8 mouse cellular contexts compared by ENCODE assay signal in genomic region chr10:80167460-80168037, GRCm38 (mm10). TPM values are rescaled to one million over a fixed set of nuclear protein-coding genes. Genes with fewer than 3 reads are reported as not detected.
DNase-seq lines count a peak whose midpoint lies in the region; ATAC-seq and TF ChIP-seq lines count a peak whose summit lies in the region.

No protein-coding gene starts in this region.

- no peaks in the 10 kb centered on the region for H3K27me3 ChIP-seq in embryonic facial prominence, embryonic 15.5 days
- H3K27me3 ChIP-seq in limb, embryonic 14.5 days (ENCODE audit: control insufficient read depth, insufficient read depth, low read length) = no peaks in the 10 kb centered on the region
- H3K27me3 ChIP-seq in midbrain, embryonic 16.5 days (ENCODE audit: control insufficient read depth, insufficient read depth, low read depth, low read length) = no peaks in the 10 kb centered on the region
- no peaks in the 10 kb centered on the region for H3K27me3 ChIP-seq in spleen, adult 2 months (ENCODE audit: control insufficient read depth, insufficient read depth, low read length)

- peaks cover 14% of the 10 kb centered on the region for H3K4me1 ChIP-seq in bone marrow, adult 2 months (ENCODE audit: control insufficient read depth, insufficient read depth, low read length)
- H3K4me1 ChIP-seq in embryonic facial prominence, embryonic 15.5 days = peaks cover 72% of the 10 kb centered on the region
- H3K4me1 ChIP-seq in limb, embryonic 14.5 days (ENCODE audit: control insufficient read depth, insufficient read depth, low read length) = peaks cover 39% of the 10 kb centered on the region
- peaks cover 51% of the 10 kb centered on the region for H3K4me1 ChIP-seq in midbrain, embryonic 16.5 days (ENCODE audit: control insufficient read depth, insufficient read depth, low read length)
- peaks cover 28% of the 10 kb centered on the region for H3K4me1 ChIP-seq in spleen, adult 2 months (ENCODE audit: control insufficient read depth, insufficient read depth, insufficient read length)

- H3K36me3 ChIP-seq in embryonic facial prominence, embryonic 15.5 days = peaks cover 27% of the 10 kb centered on the region
- H3K36me3 ChIP-seq in limb, embryonic 14.5 days (ENCODE audit: control insufficient read depth, insufficient read depth, low read length) = peaks cover 28% of the 10 kb centered on the region
- H3K36me3 ChIP-seq in midbrain, embryonic 16.5 days (ENCODE audit: control insufficient read depth, insufficient read depth, low read length) = peaks cover 19% of the 10 kb centered on the region
- H3K36me3 ChIP-seq in spleen, adult 2 months (ENCODE audit: control insufficient read depth, insufficient read depth, low read length) = peaks cover 25% of the 10 kb centered on the region

- H3K9me3 ChIP-seq in embryonic facial prominence, embryonic 15.5 days (replicated peaks) = no peaks in the 10 kb centered on the region
- no peaks in the 10 kb centered on the region for H3K9me3 ChIP-seq in limb, embryonic 14.5 days (ENCODE audit: control insufficient read depth, low read length)
- no peaks in the 10 kb centered on the region for H3K9me3 ChIP-seq in midbrain, embryonic 16.5 days (replicated peaks; ENCODE audit: control insufficient read depth, low read length, poor library complexity, severe bottlenecking)

- H3K9ac ChIP-seq in embryonic facial prominence, embryonic 15.5 days = peak overlapping the region; percentile 100
- peak overlapping the region; percentile 99 for H3K9ac ChIP-seq in limb, embryonic 14.5 days (ENCODE audit: low read depth, low read length, severe bottlenecking)
- peak overlapping the region; percentile 99 for H3K9ac ChIP-seq in midbrain, embryonic 16.5 days (ENCODE audit: low read depth, low read length)

- peak; percentile 99 for DNase-seq in A20 (ENCODE audit: low read depth, low spot score)
- DNase-seq in heart, adult 9 months (ENCODE audit: low spot score in 2 of 2) = peak; percentile 98
- peak; percentile 98 for DNase-seq in kidney, adult 9 months
- peak; percentile 99 for DNase-seq in limb, embryonic 14.5 days (ENCODE audit: low spot score)
- peak; percentile 97 to 98 for DNase-seq in spleen, adult 2 months (ENCODE audit: low read depth in 1 of 2, low spot score in 2 of 2)

- no peak for TF ChIP-seq CTCF in bone marrow, adult 2 months (IDR thresholded peaks at IDR 0.05; ENCODE audit: control insufficient read depth, insufficient read depth, low read length)
- TF ChIP-seq CTCF in spleen, adult 2 months (IDR thresholded peaks at IDR 0.05; ENCODE audit: extremely low read depth, insufficient read depth, insufficient read length, insufficient replicate concordance) = no peak

- peak; percentile 99 for TF ChIP-seq POLR2A in bone marrow, adult 2 months (IDR thresholded peaks at IDR 0.05; ENCODE audit: borderline replicate concordance, control insufficient read depth, low read depth, low read length)
- TF ChIP-seq POLR2A in limb, embryonic 14.5 days (IDR thresholded peaks at IDR 0.05; ENCODE audit: borderline replicate concordance, extremely low read depth, insufficient read depth, insufficient read length) = peak; percentile 100
- peak; percentile 98 for TF ChIP-seq POLR2A in spleen, adult 2 months (IDR thresholded peaks at IDR 0.05; ENCODE audit: low read depth, low read length)

- WGBS in bone marrow, adult 2 months = under 1% methylated on average over 55 of the region's 55 CpGs
- WGBS in embryonic facial prominence, embryonic 15.5 days = under 1% methylated on average over 55 of the region's 55 CpGs
- under 1% methylated on average over 34 of the region's 55 CpGs for WGBS in limb, embryonic 14.5 days
- WGBS in midbrain, embryonic 16.5 days = under 1% methylated on average over 49 of the region's 55 CpGs
- WGBS in spleen, adult 2 months = under 1% methylated on average over 55 of the region's 55 CpGs

- peak; percentile 92 for ATAC-seq in embryonic facial prominence, embryonic 15.5 days (ENCODE audit: insufficient number of reproducible peaks, low FRiP score, low TSS enrichment, low read depth)
- ATAC-seq in limb, embryonic 14.5 days (ENCODE audit: low FRiP score, low read depth) = peak; percentile 92
- ATAC-seq in midbrain, embryonic 16.5 days = peak; percentile 91

- H3K4me2 ChIP-seq in embryonic facial prominence, embryonic 15.5 days (replicated peaks) = peak overlapping the region; percentile 76
- peak overlapping the region; percentile 63 for H3K4me2 ChIP-seq in limb, embryonic 14.5 days (replicated peaks; ENCODE audit: low read depth, low read length, severe bottlenecking)
- peak overlapping the region; percentile 77 for H3K4me2 ChIP-seq in midbrain, embryonic 16.5 days (ENCODE audit: low read length)

- H3K4me3 ChIP-seq in bone marrow, adult 2 months (replicated peaks; ENCODE audit: control insufficient read depth, low read depth, low read length) = peak overlapping the region; percentile 90
- H3K4me3 ChIP-seq in embryonic facial prominence, embryonic 15.5 days (replicated peaks) = peak overlapping the region; percentile 86
- H3K4me3 ChIP-seq in limb, embryonic 14.5 days (replicated peaks; ENCODE audit: low read length) = peak overlapping the region; percentile 95
- peak overlapping the region; percentile 93 for H3K4me3 ChIP-seq in midbrain, embryonic 16.5 days (ENCODE audit: low read depth, low read length)
- peak overlapping the region; percentile 92 for H3K4me3 ChIP-seq in spleen, adult 2 months (ENCODE audit: extremely low read depth, insufficient read depth, insufficient read length)

- peak overlapping the region; percentile 97 for H3K27ac ChIP-seq in bone marrow, adult 2 months (ENCODE audit: control insufficient read depth, insufficient read depth, low read depth, low read length, poor library complexity)
- H3K27ac ChIP-seq in embryonic facial prominence, embryonic 15.5 days (replicated peaks) = peak overlapping the region; percentile 100
- H3K27ac ChIP-seq in limb, embryonic 14.5 days (replicated peaks; ENCODE audit: low read depth, low read length) = peak overlapping the region; percentile 99
- peak overlapping the region; percentile 100 for H3K27ac ChIP-seq in midbrain, embryonic 16.5 days (ENCODE audit: low read length)
- H3K27ac ChIP-seq in spleen, adult 2 months (ENCODE audit: insufficient read depth, low read length) = peak overlapping the region; percentile 94

RNA-seq across cellular contexts. Expression of gene Cirbp, which starts 1.8 kb away (rescaled TPM):
- 200 and 277 TPM in 2 replicates for polyA plus RNA-seq in bone marrow, adult 2 months (2011; ENCODE audit: insufficient read depth, insufficient read length, low replicate concordance, missing spikeins)
- 102 and 116 TPM in 2 replicates for polyA plus RNA-seq in embryonic facial prominence, embryonic 15.5 days (2015; fragmentation: Nextera tagmentation; extraction: Ambion mirVana)
- polyA plus RNA-seq in limb, embryonic 14.5 days (2012; rRNA removed) = 286 and 289 TPM in 2 replicates
- polyA plus RNA-seq in limb, embryonic 14.5 days (2014; fragmentation: Nextera tagmentation; extraction: Ambion mirVana) = 101 and 106 TPM in 2 replicates
- polyA plus RNA-seq in midbrain, embryonic 16.5 days (2015; fragmentation: Nextera tagmentation; extraction: Ambion mirVana) = 380 and 398 TPM in 2 replicates
- 144 and 151 TPM in 2 replicates for polyA plus RNA-seq in spleen, adult 2 months (2012; rRNA removed)

RNA-seq across cellular contexts. Expression of gene 1600002K03Rik, which starts 5.2 kb away (rescaled TPM):
- polyA plus RNA-seq in bone marrow, adult 2 months (2011; ENCODE audit: insufficient read depth, insufficient read length, low replicate concordance, missing spikeins) = 8.8 and 23.7 TPM in 2 replicates
- 12.0 and 13.6 TPM in 2 replicates for polyA plus RNA-seq in embryonic facial prominence, embryonic 15.5 days (2015; fragmentation: Nextera tagmentation; extraction: Ambion mirVana)
- polyA plus RNA-seq in limb, embryonic 14.5 days (2012; rRNA removed) = 10.9 and 15.5 TPM in 2 replicates
- polyA plus RNA-seq in limb, embryonic 14.5 days (2014; fragmentation: Nextera tagmentation; extraction: Ambion mirVana) = 8.5 and 12.8 TPM in 2 replicates
- polyA plus RNA-seq in midbrain, embryonic 16.5 days (2015; fragmentation: Nextera tagmentation; extraction: Ambion mirVana) = 11.0 and 11.4 TPM in 2 replicates
- polyA plus RNA-seq in spleen, adult 2 months (2012; rRNA removed) = 10.8 TPM in 2 replicates

RNA-seq across cellular contexts. Expression of gene Efna2, which starts 11.7 kb away (rescaled TPM):
- polyA plus RNA-seq in bone marrow, adult 2 months (2011; ENCODE audit: insufficient read depth, insufficient read length, low replicate concordance, missing spikeins) = 0.70 TPM in 1 of 2 replicates, not detected in the other
- polyA plus RNA-seq in embryonic facial prominence, embryonic 15.5 days (2015; fragmentation: Nextera tagmentation; extraction: Ambion mirVana) = 30.9 and 31.8 TPM in 2 replicates
- polyA plus RNA-seq in limb, embryonic 14.5 days (2012; rRNA removed) = 41.7 and 67.7 TPM in 2 replicates
- 31.5 and 38.6 TPM in 2 replicates for polyA plus RNA-seq in limb, embryonic 14.5 days (2014; fragmentation: Nextera tagmentation; extraction: Ambion mirVana)
- polyA plus RNA-seq in midbrain, embryonic 16.5 days (2015; fragmentation: Nextera tagmentation; extraction: Ambion mirVana) = 37.3 and 43.3 TPM in 2 replicates
- polyA plus RNA-seq in spleen, adult 2 months (2012; rRNA removed) = 1.3 and 1.8 TPM in 2 replicates

RNA-seq across cellular contexts. Expression of gene Midn, which starts 19.5 kb away (rescaled TPM):
- polyA plus RNA-seq in bone marrow, adult 2 months (2011; ENCODE audit: insufficient read depth, insufficient read length, low replicate concordance, missing spikeins) = 36.0 and 53.2 TPM in 2 replicates
- polyA plus RNA-seq in embryonic facial prominence, embryonic 15.5 days (2015; fragmentation: Nextera tagmentation; extraction: Ambion mirVana) = 18.3 and 20.4 TPM in 2 replicates
- 108 and 161 TPM in 2 replicates for polyA plus RNA-seq in limb, embryonic 14.5 days (2012; rRNA removed)
- 33.4 and 39.6 TPM in 2 replicates for polyA plus RNA-seq in limb, embryonic 14.5 days (2014; fragmentation: Nextera tagmentation; extraction: Ambion mirVana)
- polyA plus RNA-seq in midbrain, embryonic 16.5 days (2015; fragmentation: Nextera tagmentation; extraction: Ambion mirVana) = 15.5 and 21.1 TPM in 2 replicates
- polyA plus RNA-seq in spleen, adult 2 months (2012; rRNA removed) = 128 and 157 TPM in 2 replicates

RNA-seq across cellular contexts. Expression of gene Cbarp, which starts 26.9 kb away (rescaled TPM):
- polyA plus RNA-seq in bone marrow, adult 2 months (2011; ENCODE audit: insufficient read depth, insufficient read length, low replicate concordance, missing spikeins) = 3.4 and 3.7 TPM in 2 replicates
- 9.3 and 10.9 TPM in 2 replicates for polyA plus RNA-seq in embryonic facial prominence, embryonic 15.5 days (2015; fragmentation: Nextera tagmentation; extraction: Ambion mirVana)
- polyA plus RNA-seq in limb, embryonic 14.5 days (2012; rRNA removed) = 28.9 and 36.0 TPM in 2 replicates
- 7.5 and 9.3 TPM in 2 replicates for polyA plus RNA-seq in limb, embryonic 14.5 days (2014; fragmentation: Nextera tagmentation; extraction: Ambion mirVana)
- 70.3 and 81.6 TPM in 2 replicates for polyA plus RNA-seq in midbrain, embryonic 16.5 days (2015; fragmentation: Nextera tagmentation; extraction: Ambion mirVana)
- polyA plus RNA-seq in spleen, adult 2 months (2012; rRNA removed) = 11.9 and 13.4 TPM in 2 replicates

Comparison
In these comparisons a context has a peak if more than half of its experiments do, and no peak if none do; other contexts are left out.
1. Peak in every context shown above with its lines: DNase-seq, ATAC-seq, H3K4me3 ChIP-seq and H3K27ac ChIP-seq.
2. RNA of gene Efna2, which starts 11.7 kb away (polyA plus RNA-seq): 37.3 to 43.3 TPM in midbrain, embryonic 16.5 days, 31.5 to 67.7 TPM in limb, embryonic 14.5 days and 30.9 to 31.8 TPM in embryonic facial prominence, embryonic 15.5 days; 1.3 to 1.8 TPM in spleen, adult 2 months and 0.70 TPM in bone marrow, adult 2 months; every median in the first group is over 10 times any median in the second.